Mouse (Mus musculus) kidney, adult 11 months (tissue): Measurements from ENCODE around the gene Zbtb42.

ENCODE experiments used
- DNase-seq: peaks from one replicate; pipeline ENCODE4 v3.0.0; 2022

The Zbtb42 gene

DNA sequence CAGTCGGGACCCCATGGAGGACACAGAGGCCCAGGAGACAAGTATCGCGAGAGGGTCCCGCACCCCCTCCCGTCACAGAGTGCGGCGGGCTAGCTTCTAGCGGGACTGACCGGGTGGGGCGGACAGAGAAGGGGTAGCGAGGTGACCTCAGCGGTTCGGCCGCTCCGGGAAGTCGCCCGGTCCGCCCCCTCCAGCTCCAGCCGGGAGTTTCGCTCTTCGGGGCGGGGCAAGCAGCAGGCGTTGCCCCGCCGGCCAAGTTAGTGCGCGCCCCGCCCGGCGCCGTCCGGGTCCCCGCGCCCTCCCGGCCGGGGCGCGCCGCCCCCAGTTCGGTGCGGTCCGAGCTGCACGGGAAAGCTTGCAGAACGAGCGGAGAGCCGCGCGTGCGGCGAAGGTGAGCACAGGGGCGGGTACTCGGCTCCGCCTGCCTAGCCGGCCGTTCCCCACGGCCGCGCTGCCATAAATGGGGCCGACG lies at the start of gene Zbtb42:
Zbtb42 (plus strand) TSS at position 274 of the 472 bp plus-strand sequence.
- peak; percentile 67 for DNase-seq

DNA sequence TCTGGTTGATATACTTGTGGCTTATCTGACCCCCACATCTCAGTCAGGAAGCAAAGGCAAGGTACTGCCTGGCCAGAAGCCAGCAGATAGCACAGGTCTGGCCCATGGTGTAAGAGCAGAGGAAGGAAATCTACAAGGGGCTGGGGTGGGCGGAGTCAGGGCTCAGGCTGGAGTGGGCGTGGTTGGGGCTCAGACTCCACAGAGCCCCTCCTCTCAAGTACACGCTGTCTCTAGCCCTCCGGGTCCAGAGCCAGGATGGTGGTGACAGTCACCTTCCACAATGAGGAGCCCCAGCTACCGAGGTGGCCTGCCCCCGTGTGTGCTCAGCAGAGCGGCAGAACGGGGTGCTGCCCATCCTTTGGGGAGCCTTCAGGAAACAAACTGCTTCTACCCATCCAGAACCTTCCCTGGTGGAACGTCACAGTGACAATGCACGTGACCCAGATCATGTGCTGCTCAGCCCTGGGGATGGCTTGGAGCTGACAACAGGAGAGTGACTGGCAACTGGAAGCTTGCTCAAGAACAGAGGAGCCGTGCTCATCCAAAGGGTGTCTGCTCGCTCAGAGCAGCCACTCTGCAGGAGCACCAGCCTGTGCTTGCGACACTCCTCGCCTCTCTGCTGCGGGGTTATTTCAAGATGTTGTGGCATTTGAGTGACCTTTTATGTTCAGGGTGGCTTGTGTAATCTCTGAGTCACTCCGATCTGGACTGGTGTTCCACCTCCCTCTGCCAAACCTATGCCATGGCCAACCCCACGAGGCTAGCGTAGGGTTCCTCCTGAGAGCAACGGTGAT lies 49.5 kb upstream of the Zbtb42 start:
- DNase-seq: no peak

DNA sequence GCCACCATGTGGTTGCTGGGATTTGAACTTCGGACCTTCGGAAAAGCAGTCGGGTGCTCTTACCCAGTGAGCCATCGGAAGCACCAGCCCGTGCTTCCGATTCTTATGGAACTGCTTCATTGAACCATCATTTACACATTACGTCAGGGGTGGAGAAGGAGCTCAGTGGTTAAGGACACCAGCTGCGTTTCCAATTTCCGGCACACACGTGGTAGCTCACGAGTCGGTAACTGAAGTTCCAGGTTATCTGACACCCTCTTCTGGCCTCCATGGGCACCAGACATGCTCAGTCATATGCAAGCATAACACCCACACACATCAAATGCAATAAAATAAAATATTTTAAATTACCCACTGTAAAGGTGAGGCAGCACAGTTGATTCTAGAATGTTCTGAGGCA lies 48.6 kb upstream of the Zbtb42 start:
- DNase-seq: no peak

DNA sequence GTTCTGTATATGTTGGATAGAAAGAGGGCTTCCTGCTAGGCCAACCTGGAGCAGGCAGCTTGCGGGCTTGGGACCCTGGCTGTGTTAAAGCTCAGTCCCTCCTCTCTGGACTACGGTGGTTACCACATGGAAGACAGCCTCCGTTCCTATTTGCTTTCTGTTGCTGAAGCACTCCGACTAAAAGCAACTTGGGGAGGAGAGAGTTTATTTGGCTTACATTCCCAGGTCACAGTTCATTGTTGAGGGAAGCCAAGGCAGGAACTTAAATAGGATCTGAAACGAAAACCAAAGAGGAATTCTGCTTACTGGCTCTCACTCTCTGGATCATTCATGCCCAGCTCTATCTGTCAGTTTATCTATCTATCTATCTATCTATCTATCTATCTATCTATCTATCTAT lies 47.8 kb upstream of the Zbtb42 start:
- DNase-seq: no peak

DNA sequence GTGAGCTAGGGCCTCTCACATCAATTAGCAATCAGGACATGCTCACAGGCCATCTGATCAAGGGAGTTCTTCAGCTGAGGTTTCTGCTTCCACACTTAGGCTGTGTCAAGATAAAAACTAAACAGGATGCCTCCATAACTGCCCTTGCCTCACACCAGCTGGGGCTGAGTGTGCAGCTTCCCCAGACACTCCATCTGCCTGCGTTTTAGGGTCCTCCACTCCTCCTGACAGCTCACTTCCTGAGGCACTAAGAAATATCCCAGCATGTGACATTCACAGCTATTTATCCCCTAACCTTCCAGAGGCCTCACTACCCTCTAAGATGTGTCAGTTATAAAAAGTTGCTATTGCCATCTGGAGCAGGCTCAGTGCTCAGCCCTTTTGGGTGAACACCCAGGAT lies 47.2 kb upstream of the Zbtb42 start:
- DNase-seq: no peak

DNA sequence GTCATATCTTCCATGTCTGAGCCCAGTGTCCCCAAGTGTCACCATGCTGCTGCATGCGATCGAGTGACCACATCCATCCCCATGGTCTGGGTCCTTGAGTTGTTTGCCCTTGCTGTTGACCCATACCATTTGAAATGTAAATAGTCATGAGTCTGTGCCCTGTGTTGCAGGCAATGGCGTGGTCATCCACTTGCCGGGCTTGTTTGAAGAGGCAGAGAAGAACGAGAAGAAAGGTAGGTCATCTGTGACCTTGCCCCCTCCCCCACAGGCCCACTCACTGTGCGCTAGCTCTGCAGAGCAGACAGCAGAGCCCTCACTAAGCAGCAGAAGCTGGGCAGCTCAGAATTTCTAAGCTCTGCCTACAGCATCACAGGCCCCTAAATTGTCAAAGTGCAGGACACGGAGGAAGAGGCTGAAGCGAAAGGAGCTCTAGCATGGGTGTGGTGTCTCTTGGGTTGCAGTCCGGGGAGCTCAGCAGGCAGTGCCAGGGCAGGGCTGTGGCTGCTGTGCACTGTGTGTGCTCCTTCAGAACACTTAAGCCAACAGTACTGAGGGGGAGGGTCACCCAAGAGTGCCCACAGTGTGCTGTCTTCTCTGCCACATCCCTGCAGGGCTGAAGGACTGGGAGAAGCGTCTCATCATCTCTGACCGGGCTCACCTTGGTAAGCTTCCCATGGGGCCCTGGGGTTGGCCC lies 46.4 kb upstream of the Zbtb42 start:
- no peak for DNase-seq

DNA sequence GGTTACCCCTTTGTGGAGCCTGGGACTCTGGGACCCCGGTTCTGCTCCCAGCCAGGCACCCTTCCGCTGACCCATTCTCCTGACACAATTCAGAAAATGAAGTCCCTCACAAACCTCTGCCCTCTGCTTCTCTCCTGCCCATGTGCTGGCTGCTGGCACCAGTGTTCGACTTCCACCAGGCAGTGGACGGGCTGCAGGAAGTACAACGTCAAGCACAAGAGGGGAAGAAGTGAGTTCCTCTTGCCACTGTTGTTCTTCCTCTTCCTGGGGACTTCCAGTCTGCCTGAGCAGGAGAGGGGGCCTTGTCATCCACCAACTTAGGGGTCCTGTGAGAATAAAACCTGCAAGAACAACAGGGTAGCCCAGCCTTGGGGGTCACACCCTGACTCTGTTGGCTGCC lies 45.7 kb upstream of the Zbtb42 start:
- DNase-seq: no peak

DNA sequence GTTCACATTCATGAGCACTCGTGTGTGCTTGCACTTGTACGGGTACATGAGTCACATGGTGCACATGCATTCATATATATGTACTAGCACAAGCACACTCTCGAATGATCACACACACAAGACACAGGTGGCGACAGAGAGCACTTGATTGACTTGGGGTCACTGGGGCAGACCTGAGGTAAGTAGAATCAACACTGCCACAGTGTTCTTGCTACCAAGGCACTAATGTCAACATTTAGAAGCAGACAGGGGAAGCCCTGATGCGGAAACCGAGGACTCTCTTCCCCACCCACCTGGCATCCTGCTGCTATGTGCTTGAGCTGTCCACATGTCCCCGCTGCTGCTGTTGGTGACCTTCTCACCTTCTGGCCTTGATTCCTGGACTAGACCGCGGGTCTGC lies 44.9 kb upstream of the Zbtb42 start:
- DNase-seq: no peak

DNA sequence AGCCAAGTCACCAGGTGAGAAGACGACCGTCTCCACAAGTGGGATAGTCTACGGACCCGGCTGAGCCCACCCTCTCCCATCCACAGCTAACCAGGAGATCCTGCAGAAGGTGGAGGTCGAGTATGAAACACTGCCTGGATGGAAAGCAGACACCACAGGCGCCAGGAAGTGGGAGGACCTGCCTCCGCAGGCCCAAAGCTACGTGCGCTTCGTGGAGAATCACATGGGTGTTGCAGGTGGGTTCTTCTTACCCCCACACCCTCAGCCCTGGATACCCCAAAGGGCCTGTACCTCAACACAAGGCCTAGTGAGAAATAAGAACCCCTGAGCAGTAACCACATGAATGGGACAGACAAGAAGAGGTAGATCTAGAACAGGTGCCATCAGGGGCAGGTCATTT lies 39.1 kb upstream of the Zbtb42 start:
- no peak for DNase-seq

DNA sequence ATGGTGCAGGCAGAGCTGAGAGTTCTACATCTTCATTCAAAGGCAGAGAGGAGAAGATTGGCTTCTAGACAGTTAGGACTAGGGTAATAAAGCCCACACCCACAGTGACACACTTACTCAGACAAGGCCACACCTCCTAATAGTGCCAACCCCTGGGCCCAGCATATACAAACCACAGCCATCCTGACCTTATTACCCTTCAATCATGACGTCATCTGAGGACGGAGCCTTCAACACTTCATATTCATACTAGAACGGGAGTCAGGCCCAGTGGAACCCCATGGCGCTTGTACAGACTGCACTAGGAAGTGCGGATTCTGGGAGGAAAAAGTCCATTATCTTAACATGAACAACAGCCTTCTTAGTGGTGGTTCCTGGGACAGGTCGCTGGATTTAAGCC lies 35.5 kb upstream of the Zbtb42 start:
- no peak for DNase-seq

DNA sequence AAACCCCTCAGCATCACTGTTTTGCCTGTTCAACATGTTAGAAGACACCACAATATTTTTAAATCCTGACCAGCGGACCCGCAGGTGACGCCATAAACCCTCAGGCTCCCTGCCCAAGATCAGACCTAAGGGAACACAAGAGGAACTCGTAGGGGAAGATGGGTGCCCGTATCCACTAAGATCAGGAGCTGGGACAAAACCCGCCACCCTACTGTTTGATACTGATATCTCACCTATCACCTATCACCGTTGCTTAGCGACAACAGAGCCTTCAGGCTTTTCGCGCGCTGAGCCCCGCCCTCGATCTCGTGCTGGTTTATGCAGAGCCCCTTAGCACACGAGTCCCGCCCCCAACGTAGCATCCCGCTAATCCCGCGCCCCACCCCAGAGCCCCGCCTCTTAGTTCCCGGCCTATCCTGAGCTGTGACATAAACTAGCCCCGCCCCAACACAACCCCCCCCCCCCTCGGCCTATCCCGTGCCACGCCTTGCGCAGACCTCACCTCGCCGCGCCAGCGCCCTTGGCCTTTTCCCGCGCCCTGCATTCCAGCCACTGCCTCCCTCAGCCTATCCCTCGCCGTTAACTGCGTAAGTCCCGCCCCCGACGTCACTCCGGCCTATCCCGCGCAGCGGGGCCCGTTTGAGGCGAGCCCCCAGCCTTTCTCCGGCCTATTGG lies 34.3 kb upstream of the Zbtb42 start, which contains the start of gene Siva1:
Siva1 (plus strand) TSS at position 500 of the 675 bp plus-strand sequence.
- DNase-seq: peak; percentile 99

DNA sequence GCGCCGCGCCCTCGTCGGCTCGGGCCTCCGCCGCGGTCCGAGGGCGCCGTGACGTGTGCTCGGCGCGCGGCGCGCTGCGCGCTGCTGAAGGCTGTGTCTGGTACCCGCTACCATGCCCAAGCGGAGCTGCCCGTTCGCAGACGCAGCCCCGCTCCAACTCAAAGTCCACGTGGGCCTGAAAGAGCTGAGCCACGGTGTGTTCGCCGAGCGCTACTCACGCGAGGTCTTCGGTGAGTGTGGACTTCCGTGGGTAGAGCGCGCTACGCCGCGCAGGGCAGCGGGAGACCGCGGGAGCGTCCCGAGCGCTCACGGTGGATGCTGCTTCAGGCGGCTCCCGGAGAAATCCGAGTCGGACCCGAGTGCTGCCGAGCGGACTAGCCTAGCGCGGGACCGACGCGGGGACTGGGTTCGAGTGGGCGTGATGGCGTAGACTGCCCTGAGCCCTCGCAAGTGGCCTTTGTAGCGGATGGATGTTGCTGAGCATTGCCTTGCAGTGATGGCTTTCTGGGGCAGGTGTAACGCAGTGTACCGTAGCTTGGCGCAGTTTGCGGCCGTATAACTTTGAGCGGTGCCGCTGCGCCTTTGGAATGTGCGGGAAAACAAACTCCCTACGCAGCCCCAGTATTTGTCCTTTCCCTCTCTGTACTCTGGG lies 33.6 kb upstream of the Zbtb42 start:
- DNase-seq: peak; percentile 37

DNA sequence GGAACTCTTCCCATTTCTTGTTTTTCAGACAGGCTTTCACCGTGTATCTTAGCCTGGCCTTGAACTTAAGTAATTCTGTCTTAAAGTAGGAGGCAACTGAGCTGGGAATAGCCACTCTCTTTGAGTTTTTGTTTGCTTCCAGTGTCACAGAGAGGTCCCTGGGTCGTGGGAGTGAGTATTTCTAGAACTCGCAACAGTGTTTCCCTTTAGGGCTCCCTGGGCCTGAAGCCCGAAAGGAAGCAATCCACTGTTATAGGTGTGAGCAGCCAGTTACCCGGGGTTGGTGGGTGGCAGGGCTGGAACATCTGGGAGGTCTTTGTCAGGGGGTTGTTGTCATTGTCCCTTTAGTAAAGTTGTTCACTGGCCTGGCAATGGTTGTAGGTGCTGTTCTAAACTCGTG lies 32.5 kb upstream of the Zbtb42 start:
- DNase-seq: no peak

DNA sequence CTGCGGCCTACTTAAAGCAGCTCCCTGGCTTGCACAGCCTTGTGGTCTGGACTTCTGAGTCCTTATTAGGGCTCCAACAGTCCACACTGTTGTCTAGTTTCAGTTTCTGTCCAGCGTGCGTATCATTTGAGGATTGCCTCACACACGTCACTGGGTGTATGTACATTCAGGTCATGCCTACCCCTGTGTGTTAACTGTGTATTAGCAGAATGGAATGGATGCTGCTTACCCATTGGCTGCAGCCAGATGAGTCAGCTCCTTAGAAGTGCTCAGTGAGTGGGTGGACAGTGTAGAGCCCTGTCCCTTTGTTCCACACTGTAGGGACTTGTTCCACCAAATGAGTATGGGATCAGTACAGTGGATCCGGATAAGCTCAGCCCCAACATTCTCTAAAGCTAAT lies 30.5 kb upstream of the Zbtb42 start:
- no peak for DNase-seq

DNA sequence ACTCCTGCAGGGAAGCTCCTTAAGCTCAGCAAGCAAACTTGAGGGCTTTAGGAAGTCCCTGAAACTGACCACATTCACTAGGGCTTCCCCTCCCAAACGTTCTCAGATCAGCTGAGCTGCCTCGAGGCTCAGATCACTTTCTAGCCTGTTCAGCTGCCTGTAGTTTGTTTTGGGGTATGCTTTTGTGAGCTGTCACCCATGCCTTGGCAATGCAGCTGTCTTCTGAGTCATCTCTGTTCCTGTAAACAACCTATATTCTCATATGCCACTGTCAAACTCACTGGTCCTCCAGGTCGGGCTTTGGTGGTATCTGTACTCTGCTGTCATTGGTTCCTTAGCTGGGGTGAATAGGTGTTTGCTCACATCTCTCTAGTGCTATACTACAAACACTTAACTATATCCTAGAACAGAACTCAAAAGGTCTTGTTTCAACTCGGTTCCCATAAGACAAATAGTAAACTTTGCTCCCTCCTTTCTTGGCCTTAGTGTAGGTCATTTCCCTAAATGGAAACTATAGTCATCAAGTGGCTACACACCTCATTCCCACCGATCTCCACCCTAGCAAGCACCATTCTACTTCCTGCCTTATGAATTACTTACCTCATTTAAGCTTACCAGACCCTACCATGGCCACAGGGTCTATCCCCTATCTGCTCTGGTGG lies 26.7 kb upstream of the Zbtb42 start:
- DNase-seq: no peak

DNA sequence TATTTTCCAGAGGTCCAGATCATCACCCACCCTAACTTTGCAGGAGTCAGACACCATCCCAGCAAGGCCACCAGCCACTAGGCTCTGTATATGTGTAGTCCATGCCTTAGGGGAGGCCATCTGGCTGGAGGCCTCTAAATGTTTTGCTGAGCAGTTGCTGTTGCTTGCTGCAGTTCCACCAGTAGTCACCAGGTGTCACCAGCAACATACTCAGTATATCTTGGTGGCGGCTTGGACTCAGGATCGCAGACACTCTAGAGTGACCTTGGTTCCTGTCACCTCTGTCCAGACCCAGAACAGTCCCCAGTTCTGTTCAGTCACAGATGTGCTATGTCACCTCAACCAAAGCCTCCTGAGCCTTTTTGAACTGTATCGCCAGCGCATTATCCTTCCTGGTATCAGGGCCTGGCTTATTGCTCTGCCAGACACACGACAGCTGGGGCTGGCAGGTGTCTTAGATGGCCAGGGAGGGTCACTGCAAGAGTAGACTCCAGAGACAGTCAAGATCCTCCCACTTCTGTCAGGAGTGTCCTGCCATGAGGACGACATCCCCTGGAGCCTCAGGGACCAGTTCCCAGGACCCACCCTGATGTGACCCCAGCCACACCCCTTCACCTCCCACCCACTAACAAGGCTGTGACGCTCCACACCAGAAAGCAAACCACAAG lies 25.3 kb upstream of the Zbtb42 start:
- peak; percentile 80 for DNase-seq

DNA sequence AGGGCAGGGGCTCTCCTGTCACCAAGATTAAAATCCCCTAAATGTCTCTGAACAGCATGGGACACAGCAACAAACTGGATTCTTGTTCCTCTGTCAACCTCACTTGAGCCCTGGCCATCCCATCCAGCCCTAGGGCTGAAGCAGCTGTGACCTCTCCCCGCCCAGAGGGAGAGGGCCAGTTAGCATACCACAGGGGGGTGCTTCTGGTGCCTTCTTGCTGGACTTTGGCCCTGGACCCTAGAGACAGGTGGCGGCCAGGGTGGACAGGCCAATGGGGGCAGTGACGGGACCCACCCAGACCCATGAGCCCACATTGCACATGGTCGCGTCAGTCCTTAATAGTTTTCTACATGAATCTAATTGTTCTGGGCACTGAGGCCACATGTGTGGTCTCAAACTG lies 24.6 kb upstream of the Zbtb42 start:
- DNase-seq: no peak

DNA sequence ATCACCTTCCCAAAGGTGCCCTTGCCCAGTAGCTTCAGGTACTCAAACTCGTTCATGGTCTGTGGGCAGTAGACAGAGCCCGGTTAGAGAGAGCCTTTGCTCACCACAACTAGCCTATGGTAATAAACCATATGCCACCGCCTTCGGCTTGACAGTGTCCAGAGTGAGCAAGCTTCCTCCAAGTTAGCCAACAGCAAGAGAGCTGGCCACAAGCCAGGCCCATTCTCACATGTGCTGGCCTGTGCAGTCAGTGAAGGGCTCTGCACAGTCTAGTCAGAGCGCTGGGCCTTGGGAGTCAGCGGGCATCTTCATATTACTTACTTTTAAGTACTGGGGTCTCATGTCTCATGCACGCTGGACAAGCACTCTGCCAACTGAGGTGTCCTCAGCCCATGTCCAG lies 20.0 kb upstream of the Zbtb42 start:
- no peak for DNase-seq

DNA sequence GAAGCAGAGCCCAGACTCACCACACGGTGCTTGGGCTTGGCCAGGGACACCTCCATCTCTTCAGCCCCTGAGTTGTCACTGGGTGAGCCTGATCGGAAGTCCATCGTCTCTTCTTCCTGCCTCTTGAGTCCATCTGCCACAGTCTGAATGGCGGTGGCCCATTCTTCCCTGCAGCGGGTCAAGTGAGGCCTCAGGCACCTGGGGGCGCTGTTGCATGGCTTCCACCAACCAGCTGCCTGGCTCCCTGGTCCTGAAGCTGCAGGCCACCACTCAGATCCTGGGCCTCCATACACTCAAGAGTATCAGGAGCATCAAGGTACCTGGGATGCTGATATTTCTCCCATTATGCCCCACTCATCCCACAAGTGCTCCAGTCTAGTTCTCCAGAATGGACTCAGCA lies 19.5 kb upstream of the Zbtb42 start:
- DNase-seq: no peak

DNA sequence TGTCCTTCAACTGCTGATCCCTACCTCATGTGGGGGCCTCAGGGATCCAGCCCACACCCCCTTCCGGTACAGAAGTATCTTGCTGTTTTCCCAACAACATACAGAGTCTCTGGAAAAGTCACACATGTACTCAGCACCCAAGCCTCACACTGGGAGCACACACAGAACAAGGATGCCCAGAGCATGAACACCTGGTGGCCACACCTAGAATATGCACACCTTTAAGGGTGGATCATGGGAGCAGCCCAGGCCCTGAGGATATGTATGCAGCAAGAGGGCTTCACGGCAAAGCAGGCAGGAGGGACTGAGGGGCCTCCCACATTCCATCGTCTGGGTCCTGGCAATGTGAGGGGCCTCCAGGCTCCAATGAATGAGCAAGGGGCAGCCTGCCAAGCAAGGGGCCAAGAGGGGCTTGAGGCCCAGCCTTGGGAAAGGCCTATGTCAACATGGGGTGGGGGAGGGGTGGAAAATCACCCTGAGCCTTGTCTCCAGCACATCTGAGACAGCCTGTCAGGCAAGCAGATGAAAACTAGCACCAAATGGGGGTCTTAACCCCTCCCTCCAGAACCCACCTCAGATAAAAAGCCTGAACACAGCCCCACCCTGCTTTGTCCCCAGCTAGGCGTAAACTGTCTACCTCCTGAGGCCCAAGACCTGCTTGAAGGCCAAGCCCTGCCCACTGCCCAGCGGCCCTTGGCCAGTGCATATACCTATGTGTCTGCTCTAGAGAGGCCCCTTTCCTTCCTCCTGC lies 17.9 kb upstream of the Zbtb42 start:
- DNase-seq: no peak

DNA sequence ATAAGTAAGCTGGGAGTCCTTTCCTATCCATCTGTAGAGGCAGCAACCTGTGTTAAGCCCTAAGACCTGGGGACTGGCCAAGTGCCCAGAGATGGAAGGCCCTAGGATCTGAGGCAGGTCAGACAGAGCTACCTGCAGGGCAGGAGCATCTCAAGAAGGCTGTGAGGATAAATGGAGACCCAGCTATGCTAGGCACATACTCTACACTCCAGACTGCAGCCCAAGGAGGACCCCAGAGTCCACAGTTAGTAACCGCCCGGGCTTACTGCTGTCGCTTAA lies 17.4 kb upstream of the Zbtb42 start:
- DNase-seq: no peak

DNA sequence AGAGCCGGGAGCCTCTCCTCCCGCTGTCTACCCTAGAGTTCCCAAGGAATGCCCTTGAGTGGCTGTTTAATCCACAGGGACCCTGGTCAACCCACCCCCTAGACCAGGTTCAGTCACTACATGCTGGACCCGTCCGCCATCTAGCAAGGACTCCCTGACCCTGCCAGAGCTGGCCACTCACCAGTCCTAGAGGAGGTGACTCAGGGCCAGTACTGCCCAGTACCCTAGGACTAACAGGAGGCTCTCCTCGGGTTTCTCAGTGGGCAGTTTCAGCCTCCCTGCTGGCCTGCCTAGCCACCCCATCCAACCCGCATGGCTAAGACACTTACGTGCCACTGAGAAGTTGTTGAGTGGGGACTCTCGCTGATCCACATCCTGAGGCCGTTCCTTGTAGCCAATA lies 16.8 kb upstream of the Zbtb42 start:
- DNase-seq: no peak
